Mouse (Mus musculus) CH12.LX (cell line): ENCODE results near the gene Vipr2. TPM values are rescaled to one million over a fixed set of nuclear protein-coding genes. Genes with fewer than 3 reads are reported as not detected.

Source experiments
- DNase-seq: peaks from one replicate; pipeline ENCODE4 v3.0.0-alpha.2; 2013; ENCODE audit errors: extremely low read depth
- H3K27ac ChIP-seq: 2 replicates; pipeline ENCODE4 v1.5.1; 2012; ENCODE audit warnings: low read depth, mild to moderate bottlenecking, control low read depth, moderate library complexity; ENCODE audit not compliant: insufficient read depth
- H3K27me3 ChIP-seq: replicated peaks from 2 replicates; pipeline ENCODE3; 2012; ENCODE audit warnings: inconsistent platforms
- H3K36me3 ChIP-seq, 2 experiments: replicated peaks in 1 of 2; 2 replicates each; pipeline versions ENCODE3 to v1.6.1; 2012; ENCODE audit warnings: inconsistent platforms in 1 of 2, low read length in 1 of 2, mild to moderate bottlenecking in 1 of 2, mixed read lengths in 1 of 2, moderate library complexity in 1 of 2; ENCODE audit not compliant: control insufficient read depth in 1 of 2, insufficient read depth in 1 of 2
- H3K4me1 ChIP-seq, 2 experiments: 2 replicates each; pipeline ENCODE4 v1.6.1; 2012; ENCODE audit warnings: inconsistent platforms in 1 of 2, moderate library complexity in 1 of 2; ENCODE audit not compliant: insufficient read depth in 2 of 2, control insufficient read depth in 1 of 2
- H3K4me2 ChIP-seq: 2 replicates; pipeline ENCODE4 v1.6.1; 2012; ENCODE audit warnings: low read depth, mild to moderate bottlenecking, control low read depth; ENCODE audit not compliant: poor library complexity, insufficient read depth, severe bottlenecking
- H3K4me3 ChIP-seq, 3 experiments: fragments of 150-350 bp in 1 of 3; sonication (generic) in 1 of 3; replicated peaks in 1 of 3; 2 replicates each; pipeline versions ENCODE3 to v1.5.1; 2011 to 2012; ENCODE audit warnings: low read depth in 2 of 3, low read length in 2 of 3, mild to moderate bottlenecking in 2 of 3, moderate library complexity in 2 of 3, control low read depth in 1 of 3, improper control_type of control experiment in 1 of 3, inconsistent platforms in 1 of 3, mixed read lengths in 1 of 3; ENCODE audit not compliant: poor library complexity in 1 of 3
- H3K79me2 ChIP-seq: replicated peaks from 2 replicates; pipeline ENCODE4 v1.6.1; 2012; ENCODE audit warnings: mild to moderate bottlenecking, moderate library complexity; ENCODE audit not compliant: control insufficient read depth, poor library complexity, insufficient read depth, severe bottlenecking; ENCODE audit errors: extremely low read depth
- H3K9ac ChIP-seq: 2 replicates; pipeline ENCODE4 v1.6.1; 2012; ENCODE audit warnings: low read depth, mild to moderate bottlenecking, control low read depth, moderate library complexity; ENCODE audit not compliant: insufficient read depth
- H3K9me3 ChIP-seq: replicated peaks from 2 replicates; pipeline ENCODE3; 2012; ENCODE audit warnings: low read length, inconsistent platforms, mixed read lengths
- BHLHE40 ChIP-seq: IDR thresholded peaks from 2 replicates; pipeline ENCODE4 v1.6.1; 2011; ENCODE audit warnings: mild to moderate bottlenecking, low read depth, low read length, improper control_type of control experiment
- CHD1 ChIP-seq: IDR thresholded peaks from 2 replicates; pipeline ENCODE4 v1.6.1; 2012; ENCODE audit warnings: low read depth, low read length, improper control_type of control experiment, inconsistent platforms
- CHD2 ChIP-seq: IDR thresholded peaks from 2 replicates; pipeline ENCODE4 v1.6.1; 2011; ENCODE audit warnings: low read length, improper control_type of control experiment
- CTCF ChIP-seq, 2 experiments: IDR thresholded peaks in 1 of 2; conservative IDR thresholded peaks in 1 of 2; 2 replicates each; pipeline ENCODE4 v1.5.1; 2011 to 2012; ENCODE audit warnings: low read depth in 2 of 2, low read length in 2 of 2, improper control_type of control experiment in 1 of 2, inconsistent platforms in 1 of 2, mild to moderate bottlenecking in 1 of 2, moderate library complexity in 1 of 2
- ETS1 ChIP-seq: conservative IDR thresholded peaks from 2 replicates; pipeline ENCODE4 v1.6.1; 2012; ENCODE audit warnings: low read depth, mild to moderate bottlenecking, inconsistent platforms, low read length, improper control_type of control experiment, moderate library complexity
- GABPA ChIP-seq: IDR thresholded peaks from 2 replicates; pipeline ENCODE4 v1.6.1; 2012; ENCODE audit warnings: low read depth, low read length, improper control_type of control experiment, inconsistent platforms; ENCODE audit not compliant: insufficient replicate concordance
- HCFC1 ChIP-seq: IDR thresholded peaks from 2 replicates; pipeline ENCODE4 v1.6.1; 2012; ENCODE audit warnings: low read depth, mild to moderate bottlenecking, inconsistent platforms, low read length, improper control_type of control experiment
- JUN ChIP-seq: IDR thresholded peaks from 2 replicates; pipeline ENCODE4 v1.6.1; 2011; ENCODE audit warnings: low read depth, mild to moderate bottlenecking, low read length, improper control_type of control experiment, moderate library complexity; ENCODE audit not compliant: insufficient read depth
- JUND ChIP-seq: conservative IDR thresholded peaks from 2 replicates; pipeline ENCODE4 v1.6.1; 2011; ENCODE audit warnings: low read depth, low read length, improper control_type of control experiment
- MAFK ChIP-seq: IDR thresholded peaks from 2 replicates; pipeline ENCODE4 v1.6.1; 2011; ENCODE audit warnings: low read length, improper control_type of control experiment; ENCODE audit not compliant: insufficient replicate concordance
- MAX ChIP-seq: IDR thresholded peaks from 2 replicates; pipeline ENCODE4 v1.6.1; 2011; ENCODE audit warnings: low read length, improper control_type of control experiment
- MXI1 ChIP-seq: IDR thresholded peaks from 2 replicates; pipeline ENCODE4 v1.6.1; 2011; ENCODE audit warnings: mild to moderate bottlenecking, low read depth, low read length, improper control_type of control experiment
- NELFE ChIP-seq: IDR thresholded peaks from 2 replicates; pipeline ENCODE4 v1.6.1; 2011; ENCODE audit warnings: low read depth, low read length, improper control_type of control experiment
- NRF1 ChIP-seq: IDR thresholded peaks from 2 replicates; pipeline ENCODE4 v1.6.1; 2014; ENCODE audit warnings: low read depth, mild to moderate bottlenecking, inconsistent platforms, low read length, improper control_type of control experiment, moderate library complexity
- POLR2A ChIP-seq: IDR thresholded peaks from 2 replicates; pipeline ENCODE4 v1.6.1; 2011; ENCODE audit warnings: low read depth, mild to moderate bottlenecking, improper control_type of control experiment, low read length
- POLR2AphosphoS2 ChIP-seq: IDR thresholded peaks from 2 replicates; pipeline ENCODE4 v1.6.1; 2011; ENCODE audit warnings: low read depth, low read length, improper control_type of control experiment
- RAD21 ChIP-seq: IDR thresholded peaks from 2 replicates; pipeline ENCODE4 v1.6.1; 2011; ENCODE audit warnings: low read depth, mild to moderate bottlenecking, low read length, improper control_type of control experiment, moderate library complexity
- SIN3A ChIP-seq: IDR thresholded peaks from 2 replicates; pipeline ENCODE4 v1.6.1; 2012; ENCODE audit warnings: low read length, improper control_type of control experiment, inconsistent platforms
- SMC3 ChIP-seq: IDR thresholded peaks from 2 replicates; pipeline ENCODE4 v1.6.1; 2011; ENCODE audit warnings: low read depth, low read length, improper control_type of control experiment
- TBP ChIP-seq: conservative IDR thresholded peaks from 2 replicates; pipeline ENCODE4 v1.6.1; 2011; ENCODE audit warnings: low read depth, low read length, improper control_type of control experiment
- TCF12 ChIP-seq: IDR thresholded peaks from 2 replicates; pipeline ENCODE4 v1.6.1; 2014; ENCODE audit warnings: low read depth, mild to moderate bottlenecking, inconsistent platforms, low read length, improper control_type of control experiment
- UBTF ChIP-seq: IDR thresholded peaks from 2 replicates; pipeline ENCODE4 v1.6.1; 2012; ENCODE audit warnings: low read depth, mild to moderate bottlenecking, inconsistent platforms, low read length, improper control_type of control experiment, moderate library complexity
- USF2 ChIP-seq: conservative IDR thresholded peaks from 2 replicates; pipeline ENCODE4 v1.6.1; 2011; ENCODE audit warnings: low read depth, low read length, improper control_type of control experiment
- ZC3H11A ChIP-seq: IDR thresholded peaks from 2 replicates; pipeline ENCODE4 v1.6.1; 2012; ENCODE audit warnings: low read depth, mild to moderate bottlenecking, inconsistent platforms, low read length, improper control_type of control experiment
- ZKSCAN1 ChIP-seq: IDR thresholded peaks from 2 replicates; pipeline ENCODE4 v1.6.1; 2012; ENCODE audit warnings: low read depth, inconsistent platforms, low read length, improper control_type of control experiment, borderline replicate concordance
- ZMIZ1 ChIP-seq: IDR thresholded peaks from 2 replicates; pipeline ENCODE4 v1.6.1; 2012; ENCODE audit warnings: low read depth, mild to moderate bottlenecking, inconsistent platforms, low read length, improper control_type of control experiment
- dilution Hi-C: fragments of 300-500 bp; cut with MboI; formaldehyde crosslinking; loops from 2 replicates; pipeline ENCODE4 v1.14.3; 2020; ENCODE audit warnings: low sequenced_read_pairs; ENCODE audit not compliant: extremely low pct_unique_long_range_greater_than_20kb, extremely low pct_ligation_motif_present
- in situ Hi-C: fragments of 300-500 bp; cut with MboI; formaldehyde crosslinking; loops from 3 replicates; pipeline ENCODE4 v1.14.3; 2019; ENCODE audit warnings: low sequenced_read_pairs, low pct_ligation_motif_present, low pct_unique_long_range_greater_than_20kb, mixed read lengths
- polyA plus RNA-seq: library from polyadenylated mRNA; unstranded; fragments of >175 nt; gene quantifications from 2 replicates; pipeline ENCODE4 v1.2.1, GENCODE M21; 2012; ENCODE audit warnings: low read depth; ENCODE audit not compliant: insufficient read length
- total RNA-seq, 2 experiments: library from RNA; depleted of rRNA; stranded (reverse); fragments of 300-350 nt in 1 of 2; fragments of >200 nt in 1 of 2; gene quantifications; 2 replicates each; pipeline ENCODE4 v1.2.3; 2012 to 2014

Gene Vipr2
- total RNA-seq (2012; rRNA removed): not detected in 2 replicates
- total RNA-seq (2014; rRNA removed): 0.05 TPM in 1 of 2 replicates, not detected in the other
- polyA plus RNA-seq: 0.19 and 0.20 TPM in 2 replicates

DNA sequence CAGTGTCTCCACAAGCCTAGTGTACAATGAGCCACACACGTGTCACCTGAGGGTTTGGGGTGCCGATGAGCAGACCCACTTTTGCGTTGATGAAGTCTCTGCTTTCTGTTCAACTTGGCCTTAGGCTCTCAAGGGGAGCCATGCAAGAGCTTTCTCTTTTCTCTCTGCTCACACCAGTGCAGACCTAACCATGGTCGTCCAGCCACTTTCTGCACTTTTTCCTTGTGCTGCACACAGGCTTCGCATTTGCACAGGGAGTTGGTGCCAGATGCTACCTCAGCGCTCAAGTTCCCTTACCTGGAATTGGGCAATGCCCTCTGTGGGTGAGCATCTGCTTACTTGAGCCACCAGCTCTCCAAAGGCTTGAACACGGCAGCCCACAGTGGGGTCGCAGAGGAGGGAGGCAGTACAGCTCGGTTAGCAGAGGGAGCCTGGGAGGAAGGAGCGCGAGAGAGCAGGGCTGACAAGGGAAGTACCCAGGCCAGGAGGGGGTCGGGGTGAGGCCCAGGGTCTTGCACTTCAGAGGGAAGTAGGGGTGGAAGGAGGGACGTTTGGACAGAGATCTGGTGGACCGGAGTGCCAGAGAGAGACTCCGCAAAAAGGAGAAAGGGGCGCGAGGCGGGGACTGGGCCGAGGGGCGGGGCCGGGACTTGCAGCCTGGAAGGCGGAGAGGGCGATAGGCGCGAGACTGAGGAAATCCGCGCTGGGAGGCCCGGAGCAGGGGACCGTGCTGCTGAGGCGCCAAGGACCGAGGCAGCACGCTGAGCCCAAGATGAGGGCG, at the start of gene Vipr2:
Gene Vipr2 (plus strand): TSS at position 653 of the 781 bp plus-strand sequence.
- H3K4me2 ChIP-seq: peak within 1 kb of the TSS; percentile 86
- H3K27ac ChIP-seq: no peak within 1 kb of the TSS
- TF ChIP-seq CHD1 (no peak), MXI1 (no peak)
- DNase-seq: no peak
- peak within 1 kb of the TSS in 2 of 3 experiments; percentile 41 to 65 for H3K4me3 ChIP-seq
- H3K4me1 ChIP-seq: peaks cover 3 to 9% of the 10 kb centered on the region in 2 experiments; a peak in 3 of 4 replicates
- H3K36me3 ChIP-seq: no peaks in the 10 kb centered on the region
- no peaks in the 10 kb centered on the region for H3K79me2 ChIP-seq
- in situ Hi-C loops (no loop called here), dilution Hi-C loops (no loop called here)
- H3K9ac ChIP-seq: peak within 1 kb of the TSS; percentile 12; the same call in 1 of the 2 replicates
- H3K9me3 ChIP-seq: no peaks in the 10 kb centered on the region
- H3K27me3 ChIP-seq: peaks cover 38% of the 10 kb centered on the region

DNA sequence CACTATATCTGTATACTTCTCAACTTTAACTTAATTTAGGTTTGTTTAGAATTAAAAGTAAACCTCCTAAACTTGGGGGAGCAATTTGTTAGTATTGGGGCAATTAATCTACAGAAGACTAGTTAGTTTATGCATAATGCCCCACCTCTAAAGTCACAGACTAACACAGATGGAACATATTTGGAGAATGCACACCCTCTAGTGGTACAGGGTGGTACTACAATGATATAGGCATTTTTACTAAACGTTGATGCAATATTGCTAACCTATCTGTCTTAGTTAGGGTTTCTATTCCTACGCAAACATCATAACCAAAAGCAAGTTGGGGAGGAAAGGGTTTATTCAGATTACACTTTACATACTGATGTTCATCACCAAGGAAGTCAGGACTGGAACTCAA, 49.4 kb upstream of the Vipr2 start:
- no peaks in the 10 kb centered on the region for H3K36me3 ChIP-seq
- peaks cover 22% of the 10 kb centered on the region for H3K27me3 ChIP-seq
- dilution Hi-C loops: no loop called here
- no peak for TF ChIP-seq UBTF
- no peak for TF ChIP-seq GABPA
- TF ChIP-seq ZMIZ1: no peak
- no peak for TF ChIP-seq SIN3A
- TF ChIP-seq TCF12: no peak
- TF ChIP-seq MXI1: no peak
- peak; percentile 55 for TF ChIP-seq RAD21
- TF ChIP-seq NRF1: no peak
- TF ChIP-seq HCFC1: no peak
- no peak for TF ChIP-seq CHD2
- no peak for TF ChIP-seq ZC3H11A
- no peak for TF ChIP-seq MAFK
- no peak for TF ChIP-seq POLR2AphosphoS2
- no peak for TF ChIP-seq MAX
- no peak for TF ChIP-seq JUN
- TF ChIP-seq BHLHE40: no peak
- no peak for TF ChIP-seq USF2
- TF ChIP-seq SMC3: peak; percentile 12; the same call in 1 of the 2 replicates
- no peak for TF ChIP-seq ETS1
- TF ChIP-seq POLR2A: no peak
- no peak for TF ChIP-seq JUND
- TF ChIP-seq NELFE: no peak
- TF ChIP-seq CTCF (conservative IDR thresholded peaks at IDR 0.05 in 1 of 2, IDR thresholded peaks at IDR 0.05 in 1 of 2; ENCODE audit: low read depth in 2 of 2, low read length in 2 of 2): peak; percentile 72 to 85
- no peak for TF ChIP-seq ZKSCAN1
- TF ChIP-seq TBP: no peak
- no peak overlapping the region for H3K9ac ChIP-seq
- DNase-seq: peak; percentile 53
- no peak overlapping the region for H3K27ac ChIP-seq
- peaks cover 4% of the 10 kb centered on the region for H3K9me3 ChIP-seq
- H3K4me1 ChIP-seq: no peaks in the 10 kb centered on the region
- in situ Hi-C loops: no loop called here
- H3K4me2 ChIP-seq: no peak overlapping the region
- H3K79me2 ChIP-seq: no peaks in the 10 kb centered on the region
- no peak overlapping the region for H3K4me3 ChIP-seq
